Mouse (Mus musculus): Measurements from ENCODE around the gene St8sia6. TPM values are rescaled to one million over a fixed set of nuclear protein-coding genes. Genes with fewer than 3 reads are reported as not detected.

The St8sia6 gene
- 2.6 and 4.3 TPM in 2 replicates for total RNA-seq (2014; rRNA removed)
- 2.5 and 3.1 TPM in 2 replicates for polyA plus RNA-seq (2015; fragmentation: Nextera tagmentation; extraction: Ambion mirVana)

GRCm38 (mm10) chr2:13793969-13794363 lies at the start of gene St8sia6:
St8sia6 (minus strand) TSS chr2:13794064.
- DNase-seq (ENCODE audit: low spot score) (no peak), ATAC-seq (no peak)
- whole genome bisulfite sequencing: 51% methylated on average over 8 of the region's 8 CpGs
- Histone ChIP-seq H3K4me3 (ENCODE audit: low read length) (peak within 1 kb of the TSS; percentile 55), H3K9ac (replicated peaks; ENCODE audit: low read length) (peak within 1 kb of the TSS; percentile 37), H3K4me2 (ENCODE audit: low read depth, low read length) (peak within 1 kb of the TSS; percentile 66), H3K27ac (no peak within 1 kb of the TSS), H3K36me3 (ENCODE audit: insufficient read depth, low read length) (no peaks in the 10 kb centered on the region), H3K27me3 (ENCODE audit: insufficient read depth, low read length) (0 out of 2 replicates have a peak, but pooled peaks cover 3% of the 10 kb centered on the region), H3K9me3 (ENCODE audit: low read length) (no peaks in the 10 kb centered on the region), H3K4me1 (ENCODE audit: insufficient read depth, low read length) (no peaks in the 10 kb centered on the region)
- TF ChIP-seq CTCF (IDR thresholded peaks at IDR 0.05; ENCODE audit: low read depth): no peak

GRCm38 (mm10) chr2:13836310-13836709 lies 42.4 kb upstream of the St8sia6 start:
- TF ChIP-seq CTCF (IDR thresholded peaks at IDR 0.05; ENCODE audit: low read depth): no peak
- no peak overlapping the region for H3K4me2 ChIP-seq (ENCODE audit: low read depth, low read length)
- no peaks in the 10 kb centered on the region for H3K27me3 ChIP-seq (ENCODE audit: insufficient read depth, low read length)
- DNase-seq (ENCODE audit: low spot score): no peak
- no peaks in the 10 kb centered on the region for H3K4me1 ChIP-seq (ENCODE audit: insufficient read depth, low read length)
- no peak overlapping the region for H3K9ac ChIP-seq (replicated peaks; ENCODE audit: low read length)
- no peak for ATAC-seq
- no peak overlapping the region for H3K4me3 ChIP-seq (ENCODE audit: low read length)
- H3K9me3 ChIP-seq (ENCODE audit: low read length): no peaks in the 10 kb centered on the region
- 78% methylated on average over 3 of the region's 3 CpGs for WGBS
- no peaks in the 10 kb centered on the region for H3K36me3 ChIP-seq (ENCODE audit: insufficient read depth, low read length)
- no peak overlapping the region for H3K27ac ChIP-seq

GRCm38 (mm10) chr2:13834989-13835388 lies 41.1 kb upstream of the St8sia6 start:
- no peak overlapping the region for H3K4me2 ChIP-seq (ENCODE audit: low read depth, low read length)
- TF ChIP-seq CTCF (IDR thresholded peaks at IDR 0.05; ENCODE audit: low read depth): no peak
- no peak for DNase-seq (ENCODE audit: low spot score)
- no peaks in the 10 kb centered on the region for H3K27me3 ChIP-seq (ENCODE audit: insufficient read depth, low read length)
- H3K9me3 ChIP-seq (ENCODE audit: low read length): no peaks in the 10 kb centered on the region
- H3K4me3 ChIP-seq (ENCODE audit: low read length): no peak overlapping the region
- H3K9ac ChIP-seq (replicated peaks; ENCODE audit: low read length): no peak overlapping the region
- no peak for ATAC-seq
- H3K27ac ChIP-seq: no peak overlapping the region
- H3K4me1 ChIP-seq (ENCODE audit: insufficient read depth, low read length): no peaks in the 10 kb centered on the region
- H3K36me3 ChIP-seq (ENCODE audit: insufficient read depth, low read length): no peaks in the 10 kb centered on the region
- 59% methylated on average over 1 of the region's 1 CpGs for WGBS

GRCm38 (mm10) chr2:13816645-13817044 lies 22.8 kb upstream of the St8sia6 start:
- no peaks in the 10 kb centered on the region for H3K27me3 ChIP-seq (ENCODE audit: insufficient read depth, low read length)
- no peak overlapping the region for H3K4me2 ChIP-seq (ENCODE audit: low read depth, low read length)
- H3K9ac ChIP-seq (replicated peaks; ENCODE audit: low read length): no peak overlapping the region
- WGBS: 82% methylated on average over 2 of the region's 2 CpGs
- H3K9me3 ChIP-seq (ENCODE audit: low read length): no peaks in the 10 kb centered on the region
- ATAC-seq: no peak
- no peak overlapping the region for H3K27ac ChIP-seq
- no peaks in the 10 kb centered on the region for H3K36me3 ChIP-seq (ENCODE audit: insufficient read depth, low read length)
- no peak overlapping the region for H3K4me3 ChIP-seq (ENCODE audit: low read length)
- DNase-seq (ENCODE audit: low spot score): no peak
- TF ChIP-seq CTCF (IDR thresholded peaks at IDR 0.05; ENCODE audit: low read depth): no peak
- no peaks in the 10 kb centered on the region for H3K4me1 ChIP-seq (ENCODE audit: insufficient read depth, low read length)

GRCm38 (mm10) chr2:13808593-13808992 lies 14.7 kb upstream of the St8sia6 start:
- no peak overlapping the region for H3K9ac ChIP-seq (replicated peaks; ENCODE audit: low read length)
- no peaks in the 10 kb centered on the region for H3K9me3 ChIP-seq (ENCODE audit: low read length)
- no peak for ATAC-seq
- H3K36me3 ChIP-seq (ENCODE audit: insufficient read depth, low read length): no peaks in the 10 kb centered on the region
- H3K27ac ChIP-seq: no peak overlapping the region
- no peaks in the 10 kb centered on the region for H3K4me1 ChIP-seq (ENCODE audit: insufficient read depth, low read length)
- no peak for DNase-seq (ENCODE audit: low spot score)
- no peaks in the 10 kb centered on the region for H3K27me3 ChIP-seq (ENCODE audit: insufficient read depth, low read length)
- no peak overlapping the region for H3K4me2 ChIP-seq (ENCODE audit: low read depth, low read length)
- 66% methylated on average over 5 of the region's 5 CpGs for WGBS
- no peak for TF ChIP-seq CTCF (IDR thresholded peaks at IDR 0.05; ENCODE audit: low read depth)
- H3K4me3 ChIP-seq (ENCODE audit: low read length): no peak overlapping the region

GRCm38 (mm10) chr2:13808008-13808407 lies 14.1 kb upstream of the St8sia6 start:
- Histone ChIP-seq H3K4me2 (ENCODE audit: low read depth, low read length) (no peak overlapping the region), H3K36me3 (ENCODE audit: insufficient read depth, low read length) (no peaks in the 10 kb centered on the region), H3K4me3 (ENCODE audit: low read length) (no peak overlapping the region), H3K9ac (replicated peaks; ENCODE audit: low read length) (no peak overlapping the region), H3K9me3 (ENCODE audit: low read length) (no peaks in the 10 kb centered on the region), H3K27ac (no peak overlapping the region), H3K4me1 (ENCODE audit: insufficient read depth, low read length) (no peaks in the 10 kb centered on the region), H3K27me3 (ENCODE audit: insufficient read depth, low read length) (no peaks in the 10 kb centered on the region)
- 74% methylated on average over 4 of the region's 4 CpGs for WGBS
- no peak for ATAC-seq
- no peak for DNase-seq (ENCODE audit: low spot score)
- no peak for TF ChIP-seq CTCF (IDR thresholded peaks at IDR 0.05; ENCODE audit: low read depth)

GRCm38 (mm10) chr2:13806120-13806519 lies 12.3 kb upstream of the St8sia6 start:
- H3K36me3 ChIP-seq (ENCODE audit: insufficient read depth, low read length): no peaks in the 10 kb centered on the region
- no peak overlapping the region for H3K4me3 ChIP-seq (ENCODE audit: low read length)
- no peaks in the 10 kb centered on the region for H3K27me3 ChIP-seq (ENCODE audit: insufficient read depth, low read length)
- H3K9me3 ChIP-seq (ENCODE audit: low read length): no peaks in the 10 kb centered on the region
- WGBS: 93% methylated on average over 3 of the region's 3 CpGs
- H3K4me1 ChIP-seq (ENCODE audit: insufficient read depth, low read length): no peaks in the 10 kb centered on the region
- DNase-seq (ENCODE audit: low spot score) (no peak), ATAC-seq (no peak)
- H3K9ac ChIP-seq (replicated peaks; ENCODE audit: low read length): no peak overlapping the region
- H3K27ac ChIP-seq: no peak overlapping the region
- no peak for TF ChIP-seq CTCF (IDR thresholded peaks at IDR 0.05; ENCODE audit: low read depth)
- no peak overlapping the region for H3K4me2 ChIP-seq (ENCODE audit: low read depth, low read length)
